Mouse (Mus musculus) kidney, adult 2 months (tissue): Measurements from ENCODE around the gene Herc3. TPM values are rescaled to one million over a fixed set of nuclear protein-coding genes. Genes with fewer than 3 reads are reported as not detected.

ENCODE experiments used
- DNase-seq: peaks from one replicate; pipeline ENCODE4 v3.0.0; 2021
- H3K27ac ChIP-seq: fragments of 200-500 bp; 2 replicates; pipeline ENCODE4 v1.5.1; 2012; ENCODE audit warnings: low read depth, low read length, control low read depth, inconsistent platforms; ENCODE audit not compliant: insufficient read depth
- H3K27me3 ChIP-seq: fragments of 200-500 bp; replicated peaks from 2 replicates; pipeline ENCODE4 v1.6.1; 2012; ENCODE audit warnings: mild to moderate bottlenecking, moderate library complexity, low read length, inconsistent platforms; ENCODE audit not compliant: control insufficient read depth, insufficient read depth
- H3K36me3 ChIP-seq: fragments of 200-500 bp; 2 replicates; pipeline ENCODE4 v1.6.1; 2012; ENCODE audit warnings: mild to moderate bottlenecking, moderate library complexity, low read length, inconsistent platforms; ENCODE audit not compliant: control insufficient read depth, insufficient read depth
- H3K4me1 ChIP-seq: fragments of 200-500 bp; 2 replicates; pipeline ENCODE4 v1.6.1; 2011; ENCODE audit warnings: low read length; ENCODE audit not compliant: control insufficient read depth, insufficient read depth
- H3K4me3 ChIP-seq: fragments of 200-500 bp; 2 replicates; pipeline ENCODE4 v1.5.1; 2011; ENCODE audit warnings: mild to moderate bottlenecking, low read depth, low read length, control low read depth; ENCODE audit not compliant: insufficient read depth
- CTCF ChIP-seq: fragments of 200-500 bp; conservative IDR thresholded peaks from 2 replicates; pipeline ENCODE4 v1.5.1; 2011; ENCODE audit warnings: low read depth, mild to moderate bottlenecking, control low read depth, low read length, moderate library complexity, mixed read lengths; ENCODE audit not compliant: insufficient read depth, insufficient read length
- POLR2A ChIP-seq: fragments of 200-500 bp; IDR thresholded peaks from one replicate; pipeline ENCODE4 v1.6.1; 2011; ENCODE audit warnings: low read depth, low read length, control low read depth
- WGBS: fragments of 180-500 bp; shearing (Covaris S2); methylation state at CpG from one replicate; pipeline ENCODE4 v1.1.7; 2018; 5-methylcytosine and 5-hydroxymethylcytosine counted together
- polyA plus RNA-seq: library from polyadenylated mRNA; depleted of rRNA; stranded (reverse); fragments of >200 nt; gene quantifications from 2 replicates; pipeline ENCODE4 v1.2.3, GENCODE M21; 2012

Gene Herc3
- polyA plus RNA-seq, 1 experiment, result 28.9 TPM

- WGBS, result 70% methylated on average over 3 of the region's 3 CpGs
Measured at GRCm38 (mm10) chr6:58913551-58913950, 82.3 kb downstream of the Herc3 start.

GRCm38 (mm10) chr6:58913971-58914370 lies 82.7 kb downstream of the Herc3 start:
- no peaks in the 10 kb centered on the region for H3K4me1 ChIP-seq
- no peak for DNase-seq
- H3K27me3 ChIP-seq, result no peaks in the 10 kb centered on the region
- H3K36me3 ChIP-seq, result peaks cover 4% of the 10 kb centered on the region
- WGBS, result 83% methylated on average over 5 of the region's 5 CpGs
- H3K4me3 ChIP-seq, result no peak overlapping the region
- H3K27ac ChIP-seq, result no peak overlapping the region
- no peak for TF ChIP-seq CTCF
- no peak for TF ChIP-seq POLR2A

More at GRCm38 (mm10) chr6:58913551-58913950, 82.3 kb downstream of the Herc3 start:
- Histone ChIP-seq H3K36me3 (peaks cover 2% of the 10 kb centered on the region), H3K4me3 (no peak overlapping the region), H3K4me1 (no peaks in the 10 kb centered on the region), H3K27ac (no peak overlapping the region), H3K27me3 (no peaks in the 10 kb centered on the region)
- DNase-seq, result no peak
- TF ChIP-seq CTCF, result no peak
- no peak for TF ChIP-seq POLR2A

GRCm38 (mm10) chr6:58916498-58916897 lies 85.2 kb downstream of the Herc3 start:
- H3K27ac ChIP-seq, result no peak overlapping the region
- TF ChIP-seq POLR2A (no peak), CTCF (no peak)
- H3K36me3 ChIP-seq, result peaks cover 4% of the 10 kb centered on the region
- DNase-seq, result no peak
- H3K27me3 ChIP-seq, result no peaks in the 10 kb centered on the region
- 70% methylated on average over 5 of the region's 5 CpGs for WGBS
- no peak overlapping the region for H3K4me3 ChIP-seq
- H3K4me1 ChIP-seq, result no peaks in the 10 kb centered on the region

GRCm38 (mm10) chr6:58920735-58921134 lies 89.5 kb downstream of the Herc3 start:
- 84% methylated on average over 6 of the region's 6 CpGs for WGBS
- Histone ChIP-seq H3K4me3 (no peak overlapping the region), H3K4me1 (no peaks in the 10 kb centered on the region; the same call in 1 of the 2 replicates), H3K27me3 (no peaks in the 10 kb centered on the region), H3K36me3 (peaks cover 4% of the 10 kb centered on the region), H3K27ac (no peak overlapping the region)
- DNase-seq, result no peak
- no peak for TF ChIP-seq POLR2A

GRCm38 (mm10) chr6:58921623-58922022 lies 90.4 kb downstream of the Herc3 start:
- peaks cover 4% of the 10 kb centered on the region for H3K36me3 ChIP-seq
- no peak for TF ChIP-seq POLR2A
- TF ChIP-seq CTCF, result 0 out of 2 replicates have a peak, but pooled peaks have one; percentile 10
- DNase-seq, result peak; percentile 47
- H3K27me3 ChIP-seq, result no peaks in the 10 kb centered on the region
- H3K4me1 ChIP-seq, result no peaks in the 10 kb centered on the region; the same call in 1 of the 2 replicates
- no peak overlapping the region for H3K27ac ChIP-seq
- H3K4me3 ChIP-seq, result no peak overlapping the region
- 30% methylated on average over 3 of the region's 3 CpGs for WGBS

GRCm38 (mm10) chr6:58922511-58922910 lies 91.2 kb downstream of the Herc3 start:
- TF ChIP-seq CTCF (no peak), POLR2A (no peak)
- Histone ChIP-seq H3K27ac (no peak overlapping the region), H3K27me3 (no peaks in the 10 kb centered on the region), H3K4me3 (no peak overlapping the region), H3K4me1 (peaks cover 3% of the 10 kb centered on the region), H3K36me3 (peaks cover 4% of the 10 kb centered on the region)
- 74% methylated on average over 5 of the region's 5 CpGs for WGBS
- DNase-seq, result no peak

GRCm38 (mm10) chr6:58927881-58928280 lies 96.6 kb downstream of the Herc3 start:
- peak; percentile 87 for DNase-seq
- no peak for TF ChIP-seq CTCF
- no peak for TF ChIP-seq POLR2A
- H3K4me3 ChIP-seq, result no peak overlapping the region
- H3K36me3 ChIP-seq, result no peaks in the 10 kb centered on the region
- WGBS, result 21% methylated on average over 2 of the region's 2 CpGs
- H3K27ac ChIP-seq, result peak overlapping the region; percentile 35
- no peaks in the 10 kb centered on the region for H3K27me3 ChIP-seq
- H3K4me1 ChIP-seq, result peaks cover 20% of the 10 kb centered on the region
